Mouse (Mus musculus) leukemia stem cell, adult 10-12 weeks (primary cell): ENCODE results near the gene Rnase4. TPM values are rescaled to one million over a fixed set of nuclear protein-coding genes. Genes with fewer than 3 reads are reported as not detected.

ENCODE experiments used
- polyA plus RNA-seq: library from polyadenylated mRNA; stranded (reverse); fragments of >175 nt; gene quantifications from 2 replicates; pipeline ENCODE4 v1.2.3, GENCODE M21; 2012; ENCODE audit warnings: low replicate concordance

The Rnase4 gene
- 0.40 TPM in 1 of 2 replicates, not detected in the other for polyA plus RNA-seq

DNA sequence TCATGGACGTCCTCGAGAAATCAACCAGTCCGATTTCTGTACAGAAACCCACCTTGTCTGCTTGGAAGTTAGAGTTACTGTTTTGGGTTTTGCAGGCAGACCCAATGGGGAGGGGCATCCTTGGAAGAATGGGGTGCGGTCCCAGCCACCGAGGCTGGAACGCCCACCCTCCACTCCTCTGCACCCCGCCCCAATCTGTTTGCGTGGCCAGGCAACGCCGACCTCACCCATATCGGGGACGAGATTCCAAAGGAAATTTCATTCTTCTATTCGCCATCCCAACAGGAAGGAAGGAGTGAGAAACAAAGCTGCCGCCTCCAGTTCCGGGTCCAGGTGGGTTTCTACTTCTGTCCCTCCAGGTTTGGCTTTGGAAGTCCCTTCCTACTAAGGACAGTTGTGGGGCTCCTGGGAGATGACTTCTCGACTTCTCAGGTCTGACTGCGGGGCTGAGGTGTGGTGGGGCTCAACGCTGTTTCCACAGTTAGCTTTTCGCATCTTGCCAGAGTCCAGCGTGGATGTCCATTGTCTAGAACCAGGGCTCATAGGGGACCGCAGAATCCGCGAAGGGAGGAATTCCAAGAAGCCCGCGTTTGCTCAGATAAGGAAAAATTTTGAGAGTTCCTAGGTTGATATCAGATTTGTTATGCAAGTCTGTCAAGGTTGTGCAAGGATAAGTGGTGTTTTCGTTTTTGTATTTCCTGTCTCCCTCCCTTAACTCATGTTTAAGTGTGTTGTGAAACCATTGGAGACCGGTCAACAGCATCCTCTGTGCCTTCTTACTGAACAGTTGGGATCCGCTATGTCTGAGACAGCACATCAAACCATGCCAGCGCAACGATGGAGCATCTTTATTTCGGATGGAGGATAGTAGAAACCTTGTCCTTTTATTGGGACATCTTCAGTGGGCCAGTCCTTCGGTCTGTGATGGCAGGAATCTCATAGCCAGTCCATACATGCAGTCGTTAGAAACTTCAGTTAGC lies at the start of gene Rnase4, which contains the start of gene Ang:
Gene Rnase4, plus strand, starts transcription at position 157 of the 980 bp plus-strand sequence.
Gene Ang, plus strand, starts transcription at position 230 of the 980 bp plus-strand sequence.

DNA sequence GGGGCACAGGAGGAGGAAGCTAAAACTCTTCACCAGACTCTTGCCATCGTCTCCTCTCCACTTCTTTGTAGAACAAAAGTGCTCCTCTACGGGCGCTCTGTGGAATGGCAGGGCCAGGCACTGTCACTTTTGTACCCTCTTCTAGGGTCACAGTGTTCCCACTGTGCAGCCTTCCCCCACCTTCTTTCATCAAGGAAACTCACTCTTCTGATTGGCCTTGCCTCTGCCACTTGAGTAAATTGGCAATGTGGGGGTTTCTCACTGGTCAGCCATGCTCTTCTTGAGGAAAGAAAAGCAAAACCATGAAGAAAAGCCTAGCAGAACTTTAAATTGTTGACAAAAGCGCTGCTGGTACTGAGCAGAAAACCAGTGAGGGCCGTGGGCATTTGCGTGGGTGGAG lies 49.1 kb upstream of the Rnase4 start, which contains the start of gene Rnase9:
Gene Rnase9, minus strand, starts transcription at position 101 of the 400 bp plus-strand sequence.

DNA sequence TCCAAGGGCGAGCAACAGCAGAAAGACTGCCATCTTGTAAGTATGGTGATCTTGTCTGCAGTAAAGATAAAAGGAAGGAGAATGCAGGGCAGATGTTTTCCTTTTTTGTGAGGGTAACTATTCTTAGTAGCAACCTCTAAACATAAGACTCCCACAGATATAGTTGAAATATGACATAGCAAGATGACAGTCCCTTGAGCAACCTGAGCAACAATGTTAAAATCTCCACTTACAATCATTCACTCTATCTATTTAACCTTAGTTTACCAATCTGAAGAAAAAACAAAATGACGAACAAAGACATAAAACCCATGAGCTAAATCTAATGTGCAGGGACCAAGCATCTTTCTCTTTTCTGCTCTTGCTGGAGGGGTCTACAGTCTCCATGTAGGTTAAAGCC lies 40.8 kb upstream of the Rnase4 start, which contains the start of gene Rnase11:
Gene Rnase11, minus strand, starts transcription at position 101 of the 400 bp plus-strand sequence.

DNA sequence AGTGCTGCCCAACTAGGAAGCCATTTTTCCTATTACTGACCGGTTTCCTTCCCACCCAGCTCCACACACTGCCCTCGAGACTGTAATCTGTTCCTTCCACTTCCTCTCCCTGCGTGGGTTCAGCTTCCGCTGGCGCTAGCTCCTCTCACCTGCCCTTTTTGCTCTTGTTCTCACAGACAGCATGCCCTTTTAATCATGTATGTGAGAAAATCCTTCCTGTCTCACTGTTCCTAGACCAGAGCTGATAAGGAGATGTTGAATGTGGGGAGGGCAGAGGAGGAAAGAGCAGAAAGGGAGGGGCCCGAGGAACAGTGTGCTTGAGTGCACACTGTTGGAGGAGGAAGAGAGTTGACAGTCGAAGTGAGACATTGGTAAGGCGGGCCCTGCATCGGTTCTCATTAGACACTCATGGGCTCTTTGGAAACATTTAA lies 33.5 kb upstream of the Rnase4 start, which contains the start of gene Rnase12:
Gene Rnase12, minus strand, starts transcription at position 261 of the 431 bp plus-strand sequence.

DNA sequence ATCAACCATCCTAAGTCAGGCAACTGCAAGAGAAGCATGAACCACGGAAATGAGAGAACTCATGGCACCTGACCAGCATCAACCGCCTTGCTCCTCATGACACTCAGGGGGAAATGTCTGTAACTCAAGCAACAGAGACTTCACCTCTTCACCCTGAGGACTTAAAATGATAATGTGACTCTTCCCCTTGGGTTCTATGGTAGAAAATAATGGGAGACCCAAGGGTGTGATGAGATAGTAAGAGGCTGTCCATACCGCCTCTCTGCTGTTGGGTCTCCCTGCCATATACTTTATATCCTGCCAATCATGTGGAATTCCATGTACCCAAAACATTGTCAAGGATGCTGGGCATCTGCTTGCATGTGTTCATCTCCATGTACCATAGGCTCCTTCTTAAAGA lies 16.5 kb upstream of the Rnase4 start, which contains the start of gene Olfr750:
Gene Olfr750, minus strand, starts transcription at position 101 of the 400 bp plus-strand sequence.

DNA sequence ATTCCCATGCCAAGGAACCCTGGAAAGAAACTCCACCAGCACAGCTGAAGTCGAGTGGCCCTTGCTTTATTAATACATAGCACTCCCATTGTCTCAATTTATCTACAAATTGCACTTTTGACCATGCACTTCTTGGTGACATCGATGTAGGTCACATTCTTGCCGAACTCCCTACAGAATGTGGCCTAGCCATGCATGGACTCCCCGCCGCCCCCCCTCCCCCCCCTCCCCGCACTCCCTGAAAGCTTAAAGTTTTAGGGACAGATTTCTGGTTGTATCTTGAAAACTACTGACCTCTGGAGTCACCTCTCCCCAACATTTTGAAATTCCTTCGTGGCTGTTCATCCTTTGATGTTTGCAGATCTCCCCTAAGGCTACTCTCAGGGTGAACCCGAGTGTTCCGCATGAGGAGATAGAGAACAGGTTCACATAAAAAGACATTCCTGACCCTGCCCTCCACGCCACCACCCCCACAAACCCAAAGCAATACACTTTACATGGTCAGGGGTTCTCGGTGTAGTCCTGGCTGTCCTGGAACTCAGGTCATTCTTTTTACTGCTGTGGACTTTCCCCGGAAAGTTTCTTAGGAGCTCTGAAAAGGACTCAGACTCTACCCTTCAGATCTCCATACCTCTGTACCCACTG lies 23.2 kb downstream of the Rnase4 start, which contains the start of gene Eddm3b:
Gene Eddm3b, plus strand, starts transcription at position 511 of the 645 bp plus-strand sequence.

DNA sequence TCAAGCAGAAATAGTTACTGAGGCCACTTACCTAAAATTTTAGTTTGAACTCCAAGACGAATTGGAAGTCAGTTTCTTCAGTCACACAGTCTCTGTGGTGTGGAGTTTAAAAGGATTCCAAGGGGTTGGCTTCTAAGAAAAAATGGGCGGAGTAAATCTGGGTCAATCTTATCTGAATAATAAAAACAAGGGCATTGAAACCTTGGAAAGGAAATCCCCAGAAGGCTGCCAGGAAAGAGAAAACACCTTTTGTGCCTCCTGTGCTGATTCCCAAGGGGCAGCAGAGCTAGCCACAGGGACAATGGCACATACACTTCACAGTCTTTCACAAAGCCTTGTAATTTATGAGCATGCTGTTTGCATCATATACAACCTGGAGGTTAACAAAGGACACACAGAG lies 55.8 kb downstream of the Rnase4 start, which contains the start of gene Rnase1:
Gene Rnase1, minus strand, starts transcription at position 101 of the 400 bp plus-strand sequence.

Other genes starting within 250 kb of the Rnase4 start
- gene Tep1, start 220.5 kb upstream of the Rnase4 start, polyA plus RNA-seq = 1.9 and 2.6 TPM in 2 replicates
- gene Klhl33, start 193.6 kb upstream of the Rnase4 start, polyA plus RNA-seq = not detected in 2 replicates
- 20.4 and 43.1 TPM in 2 replicates for gene Osgep, start 166.2 kb upstream of the Rnase4 start, polyA plus RNA-seq
- 33.0 and 38.4 TPM in 2 replicates for gene Apex1, start 166.1 kb upstream of the Rnase4 start, polyA plus RNA-seq
- gene Pip4p1, start 160.2 kb upstream of the Rnase4 start, polyA plus RNA-seq = 65.3 and 128 TPM in 2 replicates
- gene Pnp, start 160.0 kb upstream of the Rnase4 start, polyA plus RNA-seq = 1.7 and 2.1 TPM in 2 replicates
- gene Gm49342, start 146.6 kb upstream of the Rnase4 start, polyA plus RNA-seq = 1.3 TPM in 1 of 2 replicates, not detected in the other
- not detected in 2 replicates for gene Pnp2, start 135.1 kb upstream of the Rnase4 start, polyA plus RNA-seq
- gene Rnase10, start 83.3 kb upstream of the Rnase4 start, polyA plus RNA-seq = not detected in 2 replicates
- not detected in 2 replicates for gene Rnase9, start 49.2 kb upstream of the Rnase4 start, polyA plus RNA-seq
- gene Rnase11, start 40.9 kb upstream of the Rnase4 start, polyA plus RNA-seq = not detected in 2 replicates
- not detected in 2 replicates for gene Rnase12, start 33.4 kb upstream of the Rnase4 start, polyA plus RNA-seq
- not detected in 2 replicates for gene Olfr750, start 16.6 kb upstream of the Rnase4 start, polyA plus RNA-seq
- not detected in 2 replicates for gene Ang, start 73 bp downstream of the Rnase4 start, polyA plus RNA-seq
- gene Eddm3b, start 23.3 kb downstream of the Rnase4 start, polyA plus RNA-seq = not detected in 2 replicates
- 0.55 and 2.7 TPM in 2 replicates for gene Rnase6, start 32.8 kb downstream of the Rnase4 start, polyA plus RNA-seq
- not detected in 2 replicates for gene Rnase1, start 55.7 kb downstream of the Rnase4 start, polyA plus RNA-seq
- gene Rnase2b, start 71.2 kb downstream of the Rnase4 start, polyA plus RNA-seq = not detected in 2 replicates
- not detected in 2 replicates for gene Ang2, start 108.1 kb downstream of the Rnase4 start, polyA plus RNA-seq
- not detected in 2 replicates for gene Ear14, start 112.3 kb downstream of the Rnase4 start, polyA plus RNA-seq
- gene Rnase2a, start 165.0 kb downstream of the Rnase4 start, polyA plus RNA-seq = not detected in 2 replicates